Mouse (Mus musculus) liver, embryonic 11.5 days (tissue): ENCODE data around the gene Nkain4. TPM values are rescaled to one million over a fixed set of nuclear protein-coding genes. Genes with fewer than 3 reads are reported as not detected.

Experiments
- microRNA-seq: library from miRNA; unstranded; fragments of <30 nt; microRNA quantifications from one replicate; pipeline ENCODE4, GENCODE M21; 2017; ENCODE audit warnings: borderline number of aligned reads
- polyA plus RNA-seq: library from polyadenylated mRNA; unstranded; fragments of >200 nt; fragmentation: Nextera tagmentation; extraction: Ambion mirVana; gene quantifications from 2 replicates; pipeline ENCODE4 v1.2.1, GENCODE M21; 2014

The Nkain4 gene
- polyA plus RNA-seq, 1 experiment from 2014 or later, result 5.3 TPM

Small RNA genes within 50 kb of the gene (microRNA-seq; reads per million reads assigned to microRNA genes)
- not detected for gene Mir124a-3

Other genes with a start within 250 kb of the Nkain4 start
- gene Dido1, start 244.7 kb downstream of the Nkain4 start, polyA plus RNA-seq, result 28.7 and 29.8 TPM in 2 replicates
- 95.7 and 102 TPM in 2 replicates for gene Gid8, start 244.6 kb downstream of the Nkain4 start, polyA plus RNA-seq
- gene Slc17a9, start 229.4 kb downstream of the Nkain4 start, polyA plus RNA-seq, result 4.3 and 4.7 TPM in 2 replicates
- gene Bhlhe23, start 177.8 kb downstream of the Nkain4 start, polyA plus RNA-seq, result not detected in 2 replicates
- gene Ythdf1, start 33.8 kb downstream of the Nkain4 start, polyA plus RNA-seq, result 59.2 and 64.8 TPM in 2 replicates
- not detected in 2 replicates for gene Birc7, start 25.7 kb downstream of the Nkain4 start, polyA plus RNA-seq
- gene Arfgap1, start 12.5 kb upstream of the Nkain4 start, polyA plus RNA-seq, result 57.6 and 62.4 TPM in 2 replicates
- 0.10 and 0.16 TPM in 2 replicates for gene Col20a1, start 31.8 kb upstream of the Nkain4 start, polyA plus RNA-seq
- 1.2 and 1.6 TPM in 2 replicates for gene Chrna4, start 88.8 kb upstream of the Nkain4 start, polyA plus RNA-seq
- gene Kcnq2, start 180.6 kb upstream of the Nkain4 start, polyA plus RNA-seq, result 0.15 and 0.18 TPM in 2 replicates
- gene Eef1a2, start 202.3 kb upstream of the Nkain4 start, polyA plus RNA-seq, result not detected in 2 replicates
- 172 and 179 TPM in 2 replicates for gene Ppdpf, start 232.5 kb upstream of the Nkain4 start, polyA plus RNA-seq
- gene Ptk6, start 248.1 kb upstream of the Nkain4 start, polyA plus RNA-seq, result not detected in 2 replicates